Mouse (Mus musculus) forebrain, embryonic 14.5 days (tissue): ENCODE results near the gene Cep85l. TPM values are rescaled to one million over a fixed set of nuclear protein-coding genes. Genes with fewer than 3 reads are reported as not detected.

ENCODE experiments used
- ATAC-seq: fragments of 200-750 bp; cut with Nextera tagmentation; 2 replicates; pipeline ENCODE4 v1.8.0; 2017; ENCODE audit warnings: mild to moderate bottlenecking, moderate library complexity
- DNase-seq: peaks from one replicate; pipeline ENCODE4 v3.0.0-alpha.2; 2015; ENCODE audit warnings: low spot score
- H3K27ac ChIP-seq: fragments of 300-500 bp; sonication (generic); 2 replicates; pipeline ENCODE4 v1.5.1; 2014; ENCODE audit warnings: low read depth, mild to moderate bottlenecking, control low read depth, low read length, moderate library complexity
- H3K27me3 ChIP-seq: fragments of 300-500 bp; sonication (generic); replicated peaks from 2 replicates; pipeline ENCODE4 v1.6.1; 2014; ENCODE audit warnings: low read length, control low read depth, mixed read lengths; ENCODE audit not compliant: control insufficient read depth, insufficient read depth
- H3K36me3 ChIP-seq: fragments of 300-500 bp; sonication (generic); 2 replicates; pipeline ENCODE4 v1.6.1; 2014; ENCODE audit warnings: low read length, control low read depth; ENCODE audit not compliant: control insufficient read depth, insufficient read depth
- H3K4me1 ChIP-seq: fragments of 300-500 bp; sonication (generic); 2 replicates; pipeline ENCODE4 v1.6.1; 2014; ENCODE audit warnings: antibody characterized with exemption, low read length, control low read depth; ENCODE audit not compliant: control insufficient read depth, insufficient read depth
- H3K4me2 ChIP-seq: fragments of 300-500 bp; sonication (generic); 2 replicates; pipeline ENCODE4 v1.6.1; 2014; ENCODE audit warnings: mild to moderate bottlenecking, control low read depth, low read length
- H3K4me3 ChIP-seq: fragments of 300-500 bp; sonication (generic); 2 replicates; pipeline ENCODE4 v1.5.1; 2014; ENCODE audit warnings: low read depth, low read length, control low read depth
- H3K9ac ChIP-seq: fragments of 300-500 bp; sonication (generic); 2 replicates; pipeline ENCODE4 v1.6.1; 2014; ENCODE audit warnings: mild to moderate bottlenecking, low read length, control low read depth, moderate library complexity
- H3K9me3 ChIP-seq: fragments of 300-500 bp; sonication (generic); replicated peaks from 2 replicates; pipeline ENCODE4 v1.6.1; 2016; ENCODE audit warnings: low read length, control low read depth, mixed read lengths; ENCODE audit not compliant: control insufficient read depth
- WGBS: fragments of 180-500 bp; shearing (Covaris S2); extraction: QIAGEN DNeasy Blood & Tissue Kit; methylation state at CpG from one replicate; pipeline ENCODE4 v1.1.7; 2014; 5-methylcytosine and 5-hydroxymethylcytosine counted together
- polyA plus RNA-seq: library from polyadenylated mRNA; unstranded; fragments of >200 nt; fragmentation: Nextera tagmentation; extraction: Ambion mirVana; gene quantifications from 2 replicates; pipeline ENCODE4 v1.2.1, GENCODE M21; 2014

Cep85l gene
- polyA plus RNA-seq, 1 experiment from 2014 or later: 10.3 TPM

- H3K4me3 ChIP-seq: no peak overlapping the region
- 59% methylated on average over 2 of the region's 2 CpGs for WGBS
- no peaks in the 10 kb centered on the region for H3K4me1 ChIP-seq
- no peak overlapping the region for H3K4me2 ChIP-seq
- no peak for DNase-seq
- H3K9me3 ChIP-seq: no peaks in the 10 kb centered on the region
- no peak overlapping the region for H3K27ac ChIP-seq
- H3K36me3 ChIP-seq: no peaks in the 10 kb centered on the region
- no peaks in the 10 kb centered on the region for H3K27me3 ChIP-seq
- no peak overlapping the region for H3K9ac ChIP-seq
- no peak for ATAC-seq
Measured at GRCm38 (mm10) chr10:53339045-53339444, 40.7 kb downstream of the Cep85l start.

- Histone ChIP-seq H3K4me1 (no peaks in the 10 kb centered on the region), H3K9me3 (no peaks in the 10 kb centered on the region), H3K27me3 (no peaks in the 10 kb centered on the region), H3K27ac (no peak within 1 kb of the TSS), H3K4me2 (no peak within 1 kb of the TSS), H3K4me3 (no peak within 1 kb of the TSS), H3K9ac (no peak within 1 kb of the TSS), H3K36me3 (no peaks in the 10 kb centered on the region)
- 84% methylated on average over 6 of the region's 6 CpGs for WGBS
- no peak for ATAC-seq
- DNase-seq: no peak
Measured at GRCm38 (mm10) chr10:53337162-53337923, 42.4 kb downstream of the Cep85l start, which contains the start of gene Pln. Gene Pln, plus strand, starts transcription at chr10:53337667.

- no peak overlapping the region for H3K27ac ChIP-seq
- H3K4me1 ChIP-seq: no peaks in the 10 kb centered on the region
- no peaks in the 10 kb centered on the region for H3K36me3 ChIP-seq
- no peak overlapping the region for H3K4me3 ChIP-seq
- no peak overlapping the region for H3K4me2 ChIP-seq
- DNase-seq: peak; percentile 27
- ATAC-seq: no peak; the same call in 1 of the 2 replicates
- H3K27me3 ChIP-seq: no peaks in the 10 kb centered on the region
- H3K9ac ChIP-seq: no peak overlapping the region
- WGBS: 91% methylated on average over 3 of the region's 3 CpGs
- H3K9me3 ChIP-seq: no peaks in the 10 kb centered on the region
Measured at GRCm38 (mm10) chr10:53335974-53336373, 43.8 kb downstream of the Cep85l start.

GRCm38 (mm10) chr10:53335266-53335665 is 44.5 kb downstream of the Cep85l start:
- no peak overlapping the region for H3K9ac ChIP-seq
- H3K4me3 ChIP-seq: no peak overlapping the region
- H3K4me1 ChIP-seq: no peaks in the 10 kb centered on the region
- 94% methylated on average over 2 of the region's 2 CpGs for WGBS
- ATAC-seq (no peak), DNase-seq (no peak)
- H3K4me2 ChIP-seq: no peak overlapping the region
- no peaks in the 10 kb centered on the region for H3K27me3 ChIP-seq
- H3K9me3 ChIP-seq: no peaks in the 10 kb centered on the region
- no peaks in the 10 kb centered on the region for H3K36me3 ChIP-seq
- no peak overlapping the region for H3K27ac ChIP-seq

- H3K9me3 ChIP-seq: no peaks in the 10 kb centered on the region
- no peak overlapping the region for H3K27ac ChIP-seq
- H3K4me1 ChIP-seq: no peaks in the 10 kb centered on the region; the same call in 1 of the 2 replicates
- ATAC-seq (no peak), DNase-seq (no peak)
- no peak overlapping the region for H3K9ac ChIP-seq
- H3K36me3 ChIP-seq: no peaks in the 10 kb centered on the region
- 91% methylated on average over 2 of the region's 2 CpGs for WGBS
- no peak overlapping the region for H3K4me3 ChIP-seq
- H3K4me2 ChIP-seq: no peak overlapping the region
- no peaks in the 10 kb centered on the region for H3K27me3 ChIP-seq
Measured at GRCm38 (mm10) chr10:53332752-53333151, 47.0 kb downstream of the Cep85l start.

GRCm38 (mm10) chr10:53329257-53329656 is 50.5 kb downstream of the Cep85l start:
- ATAC-seq (peak; percentile 50; the same call in 1 of the 2 replicates), DNase-seq (peak; percentile 42)
- 69% methylated on average over 3 of the region's 3 CpGs for WGBS
- H3K9me3 ChIP-seq: no peaks in the 10 kb centered on the region
- no peaks in the 10 kb centered on the region; the same call in 1 of the 2 replicates for H3K4me1 ChIP-seq
- no peak overlapping the region for H3K9ac ChIP-seq
- H3K4me3 ChIP-seq: no peak overlapping the region
- H3K27me3 ChIP-seq: no peaks in the 10 kb centered on the region
- no peak overlapping the region for H3K27ac ChIP-seq
- no peak overlapping the region for H3K4me2 ChIP-seq
- H3K36me3 ChIP-seq: no peaks in the 10 kb centered on the region

- Histone ChIP-seq H3K27ac (no peak overlapping the region), H3K4me1 (no peaks in the 10 kb centered on the region; the same call in 1 of the 2 replicates), H3K27me3 (no peaks in the 10 kb centered on the region), H3K36me3 (no peaks in the 10 kb centered on the region), H3K4me2 (no peak overlapping the region), H3K9ac (no peak overlapping the region), H3K4me3 (no peak overlapping the region), H3K9me3 (no peaks in the 10 kb centered on the region)
- ATAC-seq (no peak), DNase-seq (no peak)
Measured at GRCm38 (mm10) chr10:53326367-53326766, 53.4 kb downstream of the Cep85l start.

GRCm38 (mm10) chr10:53324663-53325062 is 55.1 kb downstream of the Cep85l start:
- H3K4me2 ChIP-seq: no peak overlapping the region
- H3K4me1 ChIP-seq: no peaks in the 10 kb centered on the region; the same call in 1 of the 2 replicates
- no peaks in the 10 kb centered on the region for H3K9me3 ChIP-seq
- whole genome bisulfite sequencing: 83% methylated on average over 1 of the region's 1 CpGs
- no peaks in the 10 kb centered on the region for H3K36me3 ChIP-seq
- no peak overlapping the region for H3K4me3 ChIP-seq
- no peak overlapping the region for H3K27ac ChIP-seq
- DNase-seq (no peak), ATAC-seq (no peak)
- H3K27me3 ChIP-seq: no peaks in the 10 kb centered on the region
- no peak overlapping the region for H3K9ac ChIP-seq

GRCm38 (mm10) chr10:53323367-53323766 is 56.4 kb downstream of the Cep85l start:
- Histone ChIP-seq H3K4me2 (no peak overlapping the region), H3K36me3 (no peaks in the 10 kb centered on the region), H3K27ac (no peak overlapping the region), H3K4me1 (no peaks in the 10 kb centered on the region), H3K9ac (no peak overlapping the region), H3K9me3 (no peaks in the 10 kb centered on the region), H3K27me3 (no peaks in the 10 kb centered on the region), H3K4me3 (no peak overlapping the region)
- no peak for ATAC-seq
- DNase-seq: no peak
